Mouse (Mus musculus) cerebellum, postnatal 4 days (tissue): ENCODE data around the gene Mthfr.

Experiments used
- DNase-seq, 2 experiments: peaks; one replicate each; pipeline ENCODE4 v3.0.0; 2022; ENCODE audit warnings: low spot score in 2 of 2, mixed read lengths in 1 of 2

The Mthfr gene

DNA sequence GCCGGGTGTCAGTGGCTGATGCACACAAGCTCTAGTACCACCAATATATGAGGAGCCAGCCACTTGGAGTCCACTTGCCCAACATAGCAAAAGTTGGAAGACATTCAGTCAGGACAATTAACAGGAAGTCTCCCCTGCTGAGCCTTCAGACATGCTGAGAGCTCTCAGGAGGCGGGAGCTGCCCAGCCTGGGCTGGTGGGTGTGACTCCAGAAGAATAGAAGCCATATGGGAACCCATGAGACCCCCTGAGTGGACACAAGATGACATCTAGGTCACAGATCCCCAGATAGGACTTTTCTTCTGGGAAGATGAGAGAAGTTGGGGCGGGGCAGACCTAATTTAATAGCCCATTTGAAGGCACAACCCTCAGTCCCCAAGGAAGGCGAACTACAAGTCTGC, 50.3 kb downstream of the Mthfr start:
- no peak for DNase-seq

DNA sequence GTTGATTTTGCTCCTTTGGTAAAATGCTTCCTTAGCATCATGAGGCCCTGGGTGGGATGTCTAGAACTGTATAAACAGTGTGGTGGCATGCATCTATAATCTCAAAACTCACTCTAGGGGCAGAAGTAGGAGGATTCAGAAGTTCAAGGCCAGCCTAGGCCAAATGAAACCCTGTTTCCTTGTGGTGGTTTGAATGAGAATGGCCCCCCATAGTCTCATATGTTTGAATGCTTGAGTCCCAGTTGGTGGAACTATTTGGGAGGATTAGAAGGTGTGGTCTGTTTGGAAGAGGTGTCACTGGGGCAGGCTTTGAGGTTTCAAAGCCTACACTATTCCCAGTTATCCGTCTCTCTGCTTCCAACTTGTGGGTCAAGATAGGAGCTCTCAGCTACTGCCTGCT, 52.3 kb downstream of the Mthfr start:
- DNase-seq: no peak

DNA sequence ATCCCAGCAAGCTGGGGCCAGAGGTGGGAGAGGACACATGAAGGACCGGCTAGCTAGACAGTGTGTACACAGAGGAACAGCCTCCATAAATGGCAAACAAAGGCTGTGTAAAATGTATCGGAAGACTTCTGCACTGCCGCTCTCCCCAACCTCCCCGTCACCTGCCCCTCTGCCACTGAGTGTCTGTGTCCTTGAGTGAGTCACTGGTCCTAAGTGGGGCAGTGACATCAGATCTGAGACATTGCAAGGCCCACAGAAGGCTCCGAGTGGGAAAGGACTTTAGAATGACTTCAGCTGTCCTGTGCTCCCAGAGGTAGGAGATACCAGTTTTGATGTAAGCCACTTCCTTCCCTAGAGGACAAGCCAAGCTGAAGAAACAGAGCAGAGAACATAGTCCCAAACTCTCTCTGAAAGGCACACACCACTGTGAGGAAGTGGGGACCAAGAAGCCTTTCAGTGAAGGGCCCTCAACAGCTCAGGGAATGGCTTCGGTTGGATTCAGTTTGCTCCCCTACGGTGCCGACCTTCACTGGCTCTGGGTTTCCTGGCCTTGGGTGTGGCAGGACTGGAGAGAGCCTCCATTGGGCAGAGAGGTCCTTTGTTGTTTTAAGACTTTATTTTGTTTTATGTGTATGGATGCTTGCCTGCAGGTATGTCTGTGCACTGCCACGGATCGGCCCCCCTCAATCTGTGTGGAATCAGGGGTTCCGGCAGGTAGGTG, 53.8 kb downstream of the Mthfr start:
- no peak for DNase-seq

DNA sequence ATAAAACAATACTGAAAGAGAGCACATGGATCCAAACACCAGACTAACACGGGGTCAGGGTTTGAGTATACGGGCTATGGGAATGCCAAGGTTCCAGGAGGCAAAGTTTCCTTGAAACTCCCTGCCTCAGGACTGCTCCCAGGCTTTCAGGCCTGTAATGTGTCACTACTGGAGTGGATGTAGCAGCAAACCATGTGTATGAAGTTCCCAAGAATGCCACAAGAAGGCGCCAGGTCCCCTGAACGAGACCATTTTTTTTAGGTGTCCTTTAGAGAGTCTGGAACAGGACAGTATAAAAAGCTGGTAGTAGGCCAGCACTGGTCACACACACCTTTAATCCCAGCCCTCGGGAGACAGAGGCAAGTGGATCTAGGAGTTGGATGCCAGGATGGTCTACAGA, 55.3 kb downstream of the Mthfr start:
- no peak for DNase-seq

DNA sequence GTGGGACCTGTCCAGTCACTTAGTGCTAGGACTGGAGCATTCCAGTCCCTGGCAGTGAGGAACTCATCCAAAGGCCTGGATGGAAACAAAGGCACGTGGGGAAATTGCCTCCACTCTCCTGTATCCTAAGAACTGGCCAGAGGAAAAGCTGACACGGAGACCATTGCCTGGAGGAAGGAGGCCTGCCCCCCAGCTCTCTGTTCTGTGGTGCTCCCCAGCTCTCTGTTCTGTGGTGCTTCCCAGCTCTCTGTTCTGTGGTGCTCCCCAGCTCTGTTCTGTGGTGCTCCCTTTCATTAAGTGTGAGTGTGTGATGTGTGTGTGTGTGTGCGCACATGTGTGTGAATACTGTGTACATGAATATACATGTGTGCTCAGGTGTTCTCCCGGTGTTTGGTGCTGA, 56.2 kb downstream of the Mthfr start:
- DNase-seq: no peak

DNA sequence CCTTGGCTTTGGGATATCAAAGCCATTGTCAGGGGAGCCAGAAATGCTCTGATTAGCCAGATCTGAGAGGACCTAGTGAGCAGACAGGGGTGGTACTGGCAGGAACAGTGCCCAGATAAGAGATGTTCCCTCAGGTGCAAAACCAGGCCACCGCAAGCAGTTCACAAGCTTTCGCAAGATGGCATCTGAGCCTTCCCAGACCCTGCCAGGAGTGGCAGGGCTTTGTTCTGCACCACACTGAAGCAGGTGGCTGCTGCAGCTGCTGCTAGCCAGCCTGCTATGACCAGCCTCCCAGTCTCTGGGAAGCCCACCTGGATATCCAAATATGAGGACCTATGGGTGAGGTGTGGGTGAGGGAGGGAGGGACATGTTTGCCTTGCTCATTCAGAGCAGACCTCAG, 59.1 kb downstream of the Mthfr start:
- no peak for DNase-seq

DNA sequence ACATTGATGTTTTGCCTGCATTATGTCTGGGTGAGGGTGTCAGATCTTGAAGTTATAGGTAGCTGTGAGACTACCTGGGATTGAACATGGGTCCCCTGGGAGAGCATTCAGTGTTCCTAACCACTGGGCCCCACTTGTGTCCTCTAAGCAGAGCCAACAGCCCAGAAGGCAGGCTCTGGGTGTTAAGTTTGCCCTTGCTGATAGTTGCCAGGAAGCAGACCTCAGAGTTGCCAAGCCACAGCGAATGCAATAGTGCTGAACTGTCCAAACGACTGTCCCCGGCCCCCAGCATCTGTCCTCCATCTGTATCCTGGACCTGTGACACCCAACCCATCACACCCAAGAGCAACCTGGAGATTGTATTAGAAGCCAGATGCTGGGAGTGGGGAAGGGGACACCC, 59.8 kb downstream of the Mthfr start:
- no peak for DNase-seq

DNA sequence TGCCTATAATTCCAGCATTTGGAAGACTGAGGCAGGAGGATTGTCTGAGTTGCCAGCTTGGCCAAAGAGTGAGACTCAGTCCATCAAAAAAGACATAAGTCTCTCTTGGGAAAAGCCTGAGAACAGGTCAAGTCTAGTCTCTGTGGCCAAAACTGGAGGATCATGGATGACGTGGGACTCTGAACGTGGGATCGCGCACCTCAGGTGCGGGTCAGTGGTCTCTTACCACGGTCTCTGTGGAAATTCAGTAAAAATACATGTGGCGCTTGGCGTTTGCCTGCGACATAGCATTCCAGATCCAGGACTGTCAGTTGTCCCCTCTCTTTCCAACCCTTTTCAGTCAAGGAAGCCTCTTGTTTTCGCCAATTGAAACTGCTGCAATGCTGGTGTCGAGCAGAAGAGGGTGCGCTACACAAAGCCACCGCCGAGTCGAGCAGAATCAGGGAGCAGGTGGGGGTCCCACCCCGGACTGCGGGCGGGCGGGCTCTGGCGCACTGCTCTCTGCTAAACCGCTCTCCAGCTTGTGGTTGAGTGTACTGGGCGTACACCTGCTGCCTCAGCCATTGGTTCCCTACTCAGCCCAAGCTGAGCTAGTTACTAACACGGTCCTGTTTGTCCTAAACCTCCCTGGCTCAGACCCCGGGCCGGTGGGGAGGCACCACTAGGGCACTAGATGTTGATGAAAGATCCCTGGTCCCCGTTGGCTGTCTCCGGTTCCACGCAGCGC, 63.1 kb downstream of the Mthfr start:
- DNase-seq: peak; percentile 65 to 80

DNA sequence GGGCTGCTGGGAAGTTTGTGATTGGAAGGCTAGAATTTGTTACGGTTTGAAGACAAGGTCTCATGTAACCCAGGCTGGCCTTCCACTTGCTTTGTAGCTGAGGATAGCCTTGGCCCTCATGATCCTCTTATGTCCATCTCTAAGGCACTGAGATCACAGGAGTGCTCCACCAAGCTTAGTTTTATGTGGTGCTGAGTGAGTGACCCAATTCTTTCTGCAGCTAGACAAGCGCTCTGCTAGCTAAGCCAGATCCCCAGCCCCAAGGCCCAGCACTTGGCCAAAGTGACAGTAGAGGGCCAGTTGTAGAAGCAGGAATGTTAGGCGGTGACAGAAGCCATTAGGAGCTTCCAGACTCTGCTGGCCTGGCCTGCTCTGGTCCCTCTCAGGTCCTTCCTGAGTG, 65.3 kb downstream of the Mthfr start:
- DNase-seq: no peak

DNA sequence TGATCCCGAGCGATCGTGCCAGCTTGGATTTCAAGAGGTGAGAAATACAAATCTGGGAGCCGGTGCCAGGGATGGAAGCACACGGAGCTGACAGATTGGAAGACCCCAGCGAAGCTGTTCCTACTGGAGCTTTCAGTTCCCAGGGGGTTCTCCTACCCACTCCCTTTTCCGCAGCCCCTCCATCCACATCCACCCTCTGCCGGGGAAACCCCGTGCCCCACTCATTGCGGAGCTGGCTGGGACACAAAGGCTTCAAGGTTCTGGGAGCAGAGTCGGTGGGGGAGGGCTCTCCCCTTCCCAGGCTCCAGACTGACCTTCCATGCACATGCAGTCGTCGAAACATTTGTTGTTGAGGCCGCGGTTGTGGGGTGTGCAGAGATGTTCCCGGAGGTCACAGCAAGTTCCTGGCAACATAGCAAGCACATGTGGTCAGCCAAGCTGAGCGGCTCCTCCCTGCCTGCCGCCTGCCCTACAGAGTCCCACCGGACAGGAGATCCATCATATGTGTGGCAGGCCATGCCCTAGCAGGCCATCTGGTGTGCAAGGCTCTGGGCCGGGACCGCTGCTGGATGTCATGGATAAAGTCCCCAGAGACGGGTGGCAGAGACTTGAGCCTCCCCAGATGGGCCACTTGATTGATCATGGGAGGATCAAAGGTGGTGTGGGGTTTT, 68.9 kb downstream of the Mthfr start:
- peak in 1 of 2 experiments; percentile 50 for DNase-seq

DNA sequence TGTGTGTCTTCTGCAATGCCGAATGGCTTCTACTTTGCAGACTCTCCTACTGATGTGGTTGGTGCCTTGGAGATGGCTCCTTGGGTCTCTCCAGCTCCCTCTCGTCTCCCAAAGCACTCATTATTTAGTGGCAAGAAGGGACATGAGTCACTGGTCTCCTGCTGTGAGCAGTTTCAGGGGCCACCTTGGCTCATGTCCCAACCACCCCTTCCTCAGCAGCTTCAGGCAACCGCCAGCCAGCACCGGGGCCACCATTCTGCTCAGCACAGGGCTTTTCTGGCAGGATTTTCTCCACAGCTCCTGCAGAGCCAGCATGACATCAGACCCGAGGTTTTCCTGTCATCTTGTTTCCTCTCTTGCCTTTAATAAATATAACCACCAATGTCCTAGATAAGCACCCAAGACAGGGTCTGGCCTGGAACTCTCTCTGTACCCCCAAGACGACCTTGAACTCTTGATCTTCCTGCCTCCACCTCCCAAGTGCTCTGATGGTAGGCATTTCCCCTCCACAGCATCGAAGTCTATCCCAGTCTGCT, 69.8 kb downstream of the Mthfr start:
- DNase-seq: peak in 1 of 2 experiments; percentile 25
